Mouse (Mus musculus) MN1 (cell line): ENCODE measurements at regions not wholly inside any gene's neighbourhood (a gene's known extent, or its start where the extent isn't known, plus 50 kb on each side); places are given as distances from the start of the nearest gene placed in this dataset.

Experiments used
- DNase-seq: peaks from one replicate; pipeline ENCODE4 v3.0.0-alpha.2; 2016; ENCODE audit warnings: low spot score

GRCm38 (mm10) chr1:119308719-119309365, 113.2 kb downstream of the Inhbb start:
- DNase-seq, result no peak

- DNase-seq, result no peak
Measured at GRCm38 (mm10) chr1:119305315-119305976, 116.6 kb downstream of the Inhbb start.

GRCm38 (mm10) chr1:119304470-119304980, 117.5 kb downstream of the Inhbb start:
- no peak for DNase-seq

- DNase-seq, result no peak
Measured at GRCm38 (mm10) chr1:119302349-119302995, 119.6 kb downstream of the Inhbb start.

GRCm38 (mm10) chr1:119301931-119302330, 120.1 kb downstream of the Inhbb start:
- DNase-seq, result no peak

- DNase-seq, result no peak
Measured at GRCm38 (mm10) chr1:119301258-119301657, 120.8 kb downstream of the Inhbb start.

- DNase-seq, result no peak
Measured at GRCm38 (mm10) chr1:119299842-119300752, 122.0 kb downstream of the Inhbb start.

- DNase-seq, result no peak
Measured at GRCm38 (mm10) chr1:119298696-119299230, 123.3 kb downstream of the Inhbb start.

GRCm38 (mm10) chr1:119295121-119295520, 126.9 kb downstream of the Inhbb start:
- no peak for DNase-seq

GRCm38 (mm10) chr1:119293839-119294238, 128.2 kb downstream of the Inhbb start:
- no peak for DNase-seq

GRCm38 (mm10) chr1:119292216-119292615, 129.8 kb downstream of the Inhbb start:
- no peak for DNase-seq

GRCm38 (mm10) chr1:119290165-119290916, 131.7 kb downstream of the Inhbb start:
- DNase-seq, result no peak

GRCm38 (mm10) chr1:119289516-119290164, 132.4 kb downstream of the Inhbb start:
- no peak for DNase-seq

- DNase-seq, result no peak
Measured at GRCm38 (mm10) chr1:119282416-119282815, 139.6 kb downstream of the Inhbb start.

- DNase-seq, result no peak
Measured at GRCm38 (mm10) chr1:119279261-119279660, 142.8 kb downstream of the Inhbb start.

- no peak for DNase-seq
Measured at GRCm38 (mm10) chr1:119278528-119279201, 143.4 kb downstream of the Inhbb start.

GRCm38 (mm10) chr1:119277990-119278389, 144.1 kb downstream of the Inhbb start:
- no peak for DNase-seq

GRCm38 (mm10) chr1:119266013-119266412, 156.0 kb downstream of the Inhbb start:
- DNase-seq, result no peak

- DNase-seq, result no peak
Measured at GRCm38 (mm10) chr1:119265192-119265891, 156.7 kb downstream of the Inhbb start.
